Mouse (Mus musculus) kidney, postnatal 10 days (tissue): Measurements from ENCODE around the gene Col6a4.

Source experiments
- DNase-seq: peaks from one replicate; pipeline ENCODE4 v3.0.0; 2021; ENCODE audit warnings: mixed read lengths

Col6a4 gene

GRCm38 (mm10) chr9:106096683-106097082 is at the start of gene Col6a4:
Col6a4 (minus strand) TSS chr9:106096783.
- DNase-seq, result peak; percentile 46

GRCm38 (mm10) chr9:106145582-106145981 is 49.0 kb upstream of the Col6a4 start:
- DNase-seq, result no peak

GRCm38 (mm10) chr9:106144176-106144575 is 47.6 kb upstream of the Col6a4 start:
- DNase-seq, result no peak

GRCm38 (mm10) chr9:106141955-106142354 is 45.4 kb upstream of the Col6a4 start:
- DNase-seq, result no peak

- peak; percentile 58 for DNase-seq
These were observed 43.2 kb upstream of the Col6a4 start for GRCm38 (mm10) chr9:106139763-106140162.

GRCm38 (mm10) chr9:106137671-106138216 is 41.2 kb upstream of the Col6a4 start:
- DNase-seq, result no peak

GRCm38 (mm10) chr9:106130250-106130649 is 33.7 kb upstream of the Col6a4 start:
- no peak for DNase-seq

GRCm38 (mm10) chr9:106129072-106129471 is 32.5 kb upstream of the Col6a4 start:
- no peak for DNase-seq

GRCm38 (mm10) chr9:106126786-106127251 is 30.2 kb upstream of the Col6a4 start:
- no peak for DNase-seq

- peak; percentile 63 for DNase-seq
These were observed 27.0 kb upstream of the Col6a4 start for GRCm38 (mm10) chr9:106123599-106123998.

- no peak for DNase-seq
These were observed 22.5 kb upstream of the Col6a4 start for GRCm38 (mm10) chr9:106119075-106119474.

- DNase-seq, result no peak
These were observed 19.3 kb upstream of the Col6a4 start for GRCm38 (mm10) chr9:106115801-106116424.

- peak; percentile 88 for DNase-seq
These were observed 16.3 kb upstream of the Col6a4 start for GRCm38 (mm10) chr9:106112770-106113423.

- no peak for DNase-seq
These were observed 9.7 kb upstream of the Col6a4 start for GRCm38 (mm10) chr9:106106241-106106640.

- DNase-seq, result peak; percentile 47
These were observed 7.8 kb upstream of the Col6a4 start for GRCm38 (mm10) chr9:106104401-106104800.

GRCm38 (mm10) chr9:106101166-106101565 is 4.6 kb upstream of the Col6a4 start:
- no peak for DNase-seq

- DNase-seq, result no peak
These were observed 3.7 kb upstream of the Col6a4 start for GRCm38 (mm10) chr9:106100262-106100661.

GRCm38 (mm10) chr9:106099379-106100021 is 2.9 kb upstream of the Col6a4 start:
- no peak for DNase-seq

- peak; percentile 65 for DNase-seq
These were observed 15.1 kb downstream of the Col6a4 start for GRCm38 (mm10) chr9:106081528-106081927.

- DNase-seq, result peak; percentile 41
These were observed 16.1 kb downstream of the Col6a4 start for GRCm38 (mm10) chr9:106080261-106081033.

- peak; percentile 46 for DNase-seq
These were observed 18.6 kb downstream of the Col6a4 start for GRCm38 (mm10) chr9:106077953-106078352.

GRCm38 (mm10) chr9:106076234-106076633 is 20.3 kb downstream of the Col6a4 start:
- no peak for DNase-seq

GRCm38 (mm10) chr9:106073956-106074355 is 22.6 kb downstream of the Col6a4 start:
- no peak for DNase-seq
